Mouse (Mus musculus) liver, adult 2 months (tissue): ENCODE results near the gene Psma3. TPM values are rescaled to one million over a fixed set of nuclear protein-coding genes. Genes with fewer than 3 reads are reported as not detected.
A peak's percentile ranks its signal among the peaks of the same experiment; 100 is the strongest.

Experiments
- DNase-seq: peaks from one replicate; pipeline ENCODE4 v3.0.0-alpha.2; 2011; ENCODE audit warnings: low read depth, low spot score; ENCODE audit errors: extremely low read depth
- H3K27ac ChIP-seq: fragments of 200-500 bp; replicated peaks from 2 replicates; pipeline ENCODE4 v1.5.1; 2012; ENCODE audit warnings: low read depth, mild to moderate bottlenecking, control low read depth, inconsistent platforms, low read length; ENCODE audit not compliant: insufficient read depth
- H3K27me3 ChIP-seq: fragments of 200-500 bp; 2 replicates; pipeline ENCODE4 v1.6.1; 2012; ENCODE audit warnings: mild to moderate bottlenecking, moderate library complexity, low read length, inconsistent platforms; ENCODE audit not compliant: control insufficient read depth, insufficient read depth
- H3K36me3 ChIP-seq: fragments of 200-500 bp; 2 replicates; pipeline ENCODE4 v1.6.1; 2012; ENCODE audit warnings: low read length, inconsistent platforms; ENCODE audit not compliant: control insufficient read depth, insufficient read depth
- H3K4me1 ChIP-seq: fragments of 200-500 bp; 2 replicates; pipeline ENCODE4 v1.6.1; 2011; ENCODE audit warnings: low read length; ENCODE audit not compliant: control insufficient read depth, insufficient read depth
- H3K4me3 ChIP-seq: fragments of 200-500 bp; 2 replicates; pipeline ENCODE4 v1.5.1; 2011; ENCODE audit warnings: low read depth, mild to moderate bottlenecking, control low read depth, low read length, moderate library complexity; ENCODE audit not compliant: insufficient read depth
- H3K79me2 ChIP-seq: fragments of 200-500 bp; 2 replicates; pipeline ENCODE4 v1.6.1; 2012; ENCODE audit warnings: inconsistent platforms, mild to moderate bottlenecking, low read length, moderate library complexity; ENCODE audit not compliant: control insufficient read depth, insufficient read depth
- H3K9ac ChIP-seq: fragments of 200-500 bp; 2 replicates; pipeline ENCODE4 v1.6.1; 2012; ENCODE audit warnings: low read depth, mild to moderate bottlenecking, control low read depth, inconsistent platforms, low read length
- CTCF ChIP-seq: fragments of 200-500 bp; IDR thresholded peaks from 2 replicates; pipeline ENCODE4 v1.5.1; 2011; ENCODE audit warnings: low read depth, low read length, control low read depth
- POLR2A ChIP-seq: fragments of 200-500 bp; IDR thresholded peaks from 2 replicates; pipeline ENCODE4 v1.6.1; 2011; ENCODE audit warnings: low read length, control low read depth; ENCODE audit not compliant: insufficient read depth; ENCODE audit errors: extremely low read depth
- WGBS: fragments of 180-500 bp; shearing (Covaris S2); methylation state at CpG from one replicate; pipeline ENCODE4 v1.1.7; 2018; 5-methylcytosine and 5-hydroxymethylcytosine counted together
- polyA plus RNA-seq: library from polyadenylated mRNA; depleted of rRNA; stranded (reverse); fragments of >200 nt; gene quantifications from 2 replicates; pipeline ENCODE4 v1.2.3, GENCODE M21; 2012; rRNA removed
- total RNA-seq: library from RNA; depleted of rRNA; stranded (reverse); fragments of >200 nt; gene quantifications from 2 replicates; pipeline ENCODE4 v1.2.3, GENCODE M21; 2014; rRNA removed

Psma3 gene
- total and polyA plus RNA-seq, 2 experiments: 27.7 to 240 TPM

GRCm38 (mm10) chr12:71043571-71043970 is 69.2 kb downstream of the Psma3 start:
- no peak overlapping the region for H3K9ac ChIP-seq
- no peak overlapping the region for H3K4me3 ChIP-seq
- DNase-seq: peak; percentile 98
- H3K79me2 ChIP-seq: no peaks in the 10 kb centered on the region; the same call in 1 of the 2 replicates
- TF ChIP-seq POLR2A (no peak), CTCF (no peak)
- H3K27me3 ChIP-seq: no peaks in the 10 kb centered on the region
- peak overlapping the region; percentile 75 for H3K27ac ChIP-seq
- 28% methylated on average over 3 of the region's 3 CpGs for WGBS
- peaks cover 18% of the 10 kb centered on the region for H3K4me1 ChIP-seq
- peaks cover 33% of the 10 kb centered on the region for H3K36me3 ChIP-seq

DNA sequence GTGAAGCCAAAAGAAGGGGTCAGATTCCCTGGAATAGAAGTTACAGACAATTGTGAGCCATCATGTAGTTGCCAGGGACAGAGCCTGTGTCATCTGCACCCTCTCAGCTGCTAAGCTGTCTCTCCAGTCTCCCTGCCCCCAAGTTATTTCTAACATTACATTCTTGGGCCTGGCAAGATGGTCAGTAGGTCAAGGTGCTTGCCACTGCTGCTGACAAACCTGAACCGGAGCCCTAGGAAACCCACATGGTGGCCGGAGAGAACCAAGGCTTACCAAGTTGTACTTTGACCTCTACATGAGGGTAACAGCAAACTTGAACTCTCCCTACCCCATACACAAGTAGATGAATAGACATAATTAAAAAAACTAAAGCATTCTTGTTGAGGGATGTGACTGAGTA is 70.1 kb downstream of the Psma3 start:
- peaks cover under 1% of the 10 kb centered on the region; the same call in 1 of the 2 replicates for H3K79me2 ChIP-seq
- H3K27ac ChIP-seq: peak overlapping the region; percentile 87
- peaks cover 18% of the 10 kb centered on the region for H3K4me1 ChIP-seq
- H3K27me3 ChIP-seq: no peaks in the 10 kb centered on the region
- H3K36me3 ChIP-seq: peaks cover 27% of the 10 kb centered on the region
- peak; percentile 92 for DNase-seq
- H3K9ac ChIP-seq: peak overlapping the region; percentile 18; the same call in 1 of the 2 replicates
- 26% methylated on average over 2 of the region's 2 CpGs for WGBS
- TF ChIP-seq CTCF (no peak), POLR2A (no peak)
- H3K4me3 ChIP-seq: no peak overlapping the region

Other genes starting within 250 kb of the Psma3 start
- 3.0 and 3.6 TPM in 2 replicates for gene Frmd6, start 149.1 kb upstream of the Psma3 start, total RNA-seq
- gene Frmd6, start 149.1 kb upstream of the Psma3 start, polyA plus RNA-seq: 1.3 and 1.4 TPM in 2 replicates
- 26.8 and 31.0 TPM in 2 replicates for gene Actr10, start 36.8 kb upstream of the Psma3 start, total RNA-seq
- gene Actr10, start 36.8 kb upstream of the Psma3 start, polyA plus RNA-seq: 17.3 and 19.2 TPM in 2 replicates
- gene Arid4a, start 41.4 kb downstream of the Psma3 start, total RNA-seq: 6.6 and 6.8 TPM in 2 replicates
- gene Arid4a, start 41.4 kb downstream of the Psma3 start, polyA plus RNA-seq: 1.3 TPM in 2 replicates
- gene Tomm20l, start 136.8 kb downstream of the Psma3 start, total RNA-seq: not detected in 2 replicates
- not detected in 2 replicates for gene Tomm20l, start 136.8 kb downstream of the Psma3 start, polyA plus RNA-seq
- gene Timm9, start 162.1 kb downstream of the Psma3 start, total RNA-seq: 27.3 and 27.8 TPM in 2 replicates
- 9.9 and 12.0 TPM in 2 replicates for gene Timm9, start 162.1 kb downstream of the Psma3 start, polyA plus RNA-seq
- gene 2700049A03Rik, start 162.2 kb downstream of the Psma3 start, total RNA-seq: 3.4 and 3.5 TPM in 2 replicates
- 0.56 and 0.93 TPM in 2 replicates for gene 2700049A03Rik, start 162.2 kb downstream of the Psma3 start, polyA plus RNA-seq